Mouse (Mus musculus): ENCODE data around the gene Dach1. TPM values are rescaled to one million over a fixed set of nuclear protein-coding genes. Genes with fewer than 3 reads are reported as not detected.
A peak's percentile ranks its signal among the peaks of the same experiment; 100 is the strongest.

The Dach1 gene
- polyA plus RNA-seq, 1 experiment from 2014 or later = 19.0 TPM

DNA sequence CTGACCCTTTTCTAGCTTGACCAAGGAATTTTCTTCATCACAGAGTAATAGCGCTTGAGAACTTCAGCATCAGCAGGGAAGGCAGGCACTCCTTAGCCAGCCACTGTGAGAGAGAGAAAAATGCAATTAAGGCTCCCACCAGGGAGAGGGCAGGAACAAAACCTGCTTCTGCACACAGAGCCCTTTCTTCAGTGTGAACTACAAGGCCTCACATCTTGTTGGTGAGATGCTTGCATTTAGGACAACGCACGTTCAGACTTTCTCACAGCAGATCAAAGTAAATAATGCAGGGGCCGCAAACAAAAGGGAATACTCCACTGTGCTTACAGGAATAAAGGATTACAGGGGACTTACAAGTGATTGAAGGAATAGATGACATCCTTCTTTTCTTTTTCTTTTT, 74.3 kb downstream of the Dach1 start:
- peak overlapping the region; percentile 50; the same call in 1 of the 2 replicates for H3K27ac ChIP-seq
- DNase-seq (ENCODE audit: low spot score) = no peak
- no peaks in the 10 kb centered on the region for H3K27me3 ChIP-seq (ENCODE audit: insufficient read depth, poor library complexity, severe bottlenecking)
- H3K4me1 ChIP-seq (replicated peaks) = peaks cover 15% of the 10 kb centered on the region
- WGBS = 17% methylated on average over 4 of the region's 4 CpGs
- no peak overlapping the region for H3K4me3 ChIP-seq
- no peaks in the 10 kb centered on the region for H3K9me3 ChIP-seq
- peaks cover 9% of the 10 kb centered on the region; the same call in 1 of the 2 replicates for H3K36me3 ChIP-seq

DNA sequence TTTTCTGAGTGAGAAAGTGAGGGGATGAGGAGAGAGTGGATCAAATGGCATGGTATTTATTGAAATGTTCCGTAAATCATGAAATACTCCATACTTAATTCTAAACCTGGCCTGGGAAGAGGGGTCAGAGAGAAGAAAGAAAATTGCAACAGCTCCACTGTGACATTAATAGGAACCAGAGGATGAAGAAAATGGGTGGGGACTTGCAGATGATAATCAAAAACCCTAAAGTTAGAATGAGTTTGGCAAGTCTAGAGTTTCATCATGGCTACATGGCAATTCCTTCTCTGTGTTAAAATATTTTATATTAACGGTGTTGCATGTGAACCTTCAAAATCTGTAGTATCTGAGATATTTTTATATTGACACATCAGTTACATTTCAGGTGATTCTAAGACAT, 80.3 kb downstream of the Dach1 start:
- Histone ChIP-seq H3K36me3 (peaks cover 8% of the 10 kb centered on the region; the same call in 1 of the 2 replicates), H3K27ac (no peak overlapping the region), H3K4me3 (no peak overlapping the region), H3K27me3 (ENCODE audit: insufficient read depth, poor library complexity, severe bottlenecking) (no peaks in the 10 kb centered on the region), H3K4me1 (replicated peaks) (no peaks in the 10 kb centered on the region), H3K9me3 (no peaks in the 10 kb centered on the region)
- DNase-seq (ENCODE audit: low spot score) = no peak
- 91% methylated on average over 2 of the region's 2 CpGs for WGBS

- Histone ChIP-seq H3K4me1 (replicated peaks) (no peaks in the 10 kb centered on the region), H3K27me3 (ENCODE audit: insufficient read depth, poor library complexity, severe bottlenecking) (no peaks in the 10 kb centered on the region), H3K27ac (no peak overlapping the region), H3K4me3 (no peak overlapping the region), H3K9me3 (no peaks in the 10 kb centered on the region), H3K36me3 (no peaks in the 10 kb centered on the region)
- no peak for DNase-seq (ENCODE audit: low spot score)
- WGBS = 82% methylated on average over 2 of the region's 2 CpGs
Observed at GRCm38 (mm10) chr14:98087355-98087754, 82.2 kb downstream of the Dach1 start.

GRCm38 (mm10) chr14:98086794-98087193, 82.8 kb downstream of the Dach1 start:
- Histone ChIP-seq H3K36me3 (no peaks in the 10 kb centered on the region), H3K4me1 (replicated peaks) (no peaks in the 10 kb centered on the region)
- DNase-seq (ENCODE audit: low spot score) = no peak

DNA sequence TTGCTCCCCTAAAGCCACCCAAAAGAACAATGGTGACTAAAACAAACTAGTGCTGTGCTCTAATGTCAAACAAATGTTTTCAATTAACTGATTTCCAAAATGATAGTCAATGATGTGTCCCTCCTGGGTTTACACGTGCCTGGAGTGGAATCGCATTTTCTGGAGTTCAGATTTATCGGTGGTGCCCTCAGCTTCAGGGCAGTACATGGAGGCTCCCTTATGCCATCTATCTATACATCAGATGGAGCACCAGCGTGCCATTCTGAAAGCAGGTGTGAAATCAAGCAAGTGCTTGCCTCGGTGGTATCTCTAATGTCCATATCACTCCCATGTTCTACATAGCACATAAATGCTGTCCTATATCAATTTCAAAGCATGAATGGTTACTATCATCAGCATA, 84.4 kb downstream of the Dach1 start:
- no peaks in the 10 kb centered on the region for H3K9me3 ChIP-seq
- no peak for DNase-seq (ENCODE audit: low spot score)
- H3K36me3 ChIP-seq = no peaks in the 10 kb centered on the region
- H3K27me3 ChIP-seq (ENCODE audit: insufficient read depth, poor library complexity, severe bottlenecking) = no peaks in the 10 kb centered on the region
- 82% methylated on average over 5 of the region's 5 CpGs for WGBS
- H3K4me3 ChIP-seq = no peak overlapping the region
- H3K27ac ChIP-seq = no peak overlapping the region
- H3K4me1 ChIP-seq (replicated peaks) = 0 out of 2 replicates have a peak, but pooled peaks cover 5% of the 10 kb centered on the region

More at GRCm38 (mm10) chr14:98086794-98087193, 82.8 kb downstream of the Dach1 start:
- Histone ChIP-seq H3K9me3 (no peaks in the 10 kb centered on the region), H3K4me3 (no peak overlapping the region), H3K27me3 (ENCODE audit: insufficient read depth, poor library complexity, severe bottlenecking) (no peaks in the 10 kb centered on the region), H3K27ac (no peak overlapping the region)
- WGBS = 87% methylated on average over 4 of the region's 4 CpGs

GRCm38 (mm10) chr14:98084720-98085119, 84.8 kb downstream of the Dach1 start:
- H3K9me3 ChIP-seq = no peaks in the 10 kb centered on the region
- DNase-seq (ENCODE audit: low spot score) = no peak
- H3K27ac ChIP-seq = no peak overlapping the region
- no peak overlapping the region for H3K4me3 ChIP-seq
- H3K4me1 ChIP-seq (replicated peaks) = 0 out of 2 replicates have a peak, but pooled peaks cover 7% of the 10 kb centered on the region
- no peaks in the 10 kb centered on the region for H3K36me3 ChIP-seq
- WGBS = 88% methylated on average over 1 of the region's 1 CpGs
- no peaks in the 10 kb centered on the region for H3K27me3 ChIP-seq (ENCODE audit: insufficient read depth, poor library complexity, severe bottlenecking)

DNA sequence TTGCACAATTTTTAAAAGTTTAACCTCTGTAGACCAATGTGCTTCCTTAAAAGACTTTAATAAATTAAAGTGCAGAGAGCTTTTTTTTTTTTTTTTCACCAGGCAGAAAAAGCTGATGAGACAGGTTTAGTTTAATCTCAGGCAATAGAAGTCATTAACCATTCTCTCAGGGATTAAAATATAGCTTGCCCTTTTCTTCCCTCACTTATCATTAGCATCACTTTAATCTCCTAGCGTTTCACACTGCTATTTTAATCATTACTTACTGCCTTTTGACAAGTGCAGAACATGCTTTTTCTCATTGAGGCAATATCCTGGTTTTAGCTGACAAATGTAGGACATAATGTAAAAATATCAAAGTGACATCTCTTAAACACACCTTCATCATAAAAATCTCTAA, 86.1 kb downstream of the Dach1 start:
- 0 out of 2 replicates have a peak, but pooled peaks cover 7% of the 10 kb centered on the region for H3K4me1 ChIP-seq (replicated peaks)
- no peaks in the 10 kb centered on the region for H3K9me3 ChIP-seq
- DNase-seq (ENCODE audit: low spot score) = no peak
- no peaks in the 10 kb centered on the region for H3K27me3 ChIP-seq (ENCODE audit: insufficient read depth, poor library complexity, severe bottlenecking)
- H3K27ac ChIP-seq = no peak overlapping the region
- H3K4me3 ChIP-seq = no peak overlapping the region
- 61% methylated on average over 1 of the region's 1 CpGs for WGBS
- no peaks in the 10 kb centered on the region for H3K36me3 ChIP-seq

DNA sequence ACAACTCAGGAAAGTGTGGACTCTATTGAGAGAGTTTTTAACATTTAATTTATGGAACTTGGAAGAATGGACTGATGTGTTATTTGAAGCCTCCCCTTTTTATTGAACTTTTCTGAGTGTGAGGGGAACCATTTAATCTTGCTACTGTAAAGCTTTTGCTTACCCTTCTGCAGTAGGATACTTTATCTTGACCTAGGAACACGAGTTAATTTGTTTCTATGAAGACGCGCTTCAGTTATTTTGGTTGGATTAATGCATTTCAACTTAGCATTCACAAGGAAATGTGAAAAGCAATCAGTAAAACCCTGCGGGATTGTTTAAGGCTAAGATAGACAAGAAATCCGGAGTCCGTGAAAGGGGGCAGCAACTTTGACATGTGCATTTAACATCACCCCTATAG, 89.6 kb downstream of the Dach1 start:
- Histone ChIP-seq H3K9me3 (no peaks in the 10 kb centered on the region), H3K4me3 (no peak overlapping the region), H3K27ac (no peak overlapping the region), H3K4me1 (replicated peaks) (0 out of 2 replicates have a peak, but pooled peaks cover 10% of the 10 kb centered on the region), H3K27me3 (ENCODE audit: insufficient read depth, poor library complexity, severe bottlenecking) (no peaks in the 10 kb centered on the region), H3K36me3 (no peaks in the 10 kb centered on the region)
- DNase-seq (ENCODE audit: low spot score) = no peak
- WGBS = 80% methylated on average over 6 of the region's 6 CpGs

- no peaks in the 10 kb centered on the region for H3K27me3 ChIP-seq (ENCODE audit: insufficient read depth, poor library complexity, severe bottlenecking)
- DNase-seq (ENCODE audit: low spot score) = no peak
- H3K36me3 ChIP-seq = no peaks in the 10 kb centered on the region
- H3K27ac ChIP-seq = no peak overlapping the region
- H3K4me1 ChIP-seq (replicated peaks) = peaks cover 27% of the 10 kb centered on the region
- H3K4me3 ChIP-seq = no peak overlapping the region
- H3K9me3 ChIP-seq = no peaks in the 10 kb centered on the region
Observed at GRCm38 (mm10) chr14:98077996-98078395, 91.6 kb downstream of the Dach1 start.

- peak overlapping the region; percentile 81 for H3K27ac ChIP-seq
- WGBS = 54% methylated on average over 12 of the region's 12 CpGs
- no peak for DNase-seq (ENCODE audit: low spot score)
Observed at GRCm38 (mm10) chr14:98073421-98074080, 96.0 kb downstream of the Dach1 start.

GRCm38 (mm10) chr14:98072647-98073420, 96.7 kb downstream of the Dach1 start:
- H3K27ac ChIP-seq = peak overlapping the region; percentile 81
- H3K9me3 ChIP-seq = no peaks in the 10 kb centered on the region
- H3K27me3 ChIP-seq (ENCODE audit: insufficient read depth, poor library complexity, severe bottlenecking) = no peaks in the 10 kb centered on the region
- H3K4me1 ChIP-seq (replicated peaks) = peaks cover 43% of the 10 kb centered on the region
- H3K4me3 ChIP-seq = peak overlapping the region; percentile 12
- DNase-seq (ENCODE audit: low spot score) = peak; percentile 28
- no peaks in the 10 kb centered on the region for H3K36me3 ChIP-seq
- WGBS = 30% methylated on average over 11 of the region's 11 CpGs

More at GRCm38 (mm10) chr14:98073421-98074080, 96.0 kb downstream of the Dach1 start:
- no peaks in the 10 kb centered on the region for H3K27me3 ChIP-seq (ENCODE audit: insufficient read depth, poor library complexity, severe bottlenecking)
- no peaks in the 10 kb centered on the region for H3K9me3 ChIP-seq
- peak overlapping the region; percentile 12; the same call in 1 of the 2 replicates for H3K4me3 ChIP-seq
- peaks cover 42% of the 10 kb centered on the region for H3K4me1 ChIP-seq (replicated peaks)
- H3K36me3 ChIP-seq = no peaks in the 10 kb centered on the region

DNA sequence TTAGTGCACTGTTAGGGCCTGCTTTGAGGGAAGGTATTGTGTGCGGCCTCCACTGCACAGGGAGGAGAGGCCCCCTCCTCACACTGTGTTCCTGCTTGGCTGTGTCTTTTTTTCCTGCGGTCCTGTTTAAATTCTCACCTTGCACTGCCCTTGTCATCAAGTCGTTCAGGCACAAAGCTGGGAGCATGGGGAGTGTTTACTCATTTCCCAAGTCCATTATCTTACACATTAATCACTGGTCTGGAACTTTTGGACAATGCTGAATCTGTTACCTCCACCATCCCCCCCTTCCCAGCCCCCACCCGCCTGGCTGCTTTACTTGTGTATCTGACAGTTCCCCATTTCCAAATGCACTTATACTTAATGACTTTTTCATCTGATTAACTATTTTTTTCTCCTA, 97.7 kb downstream of the Dach1 start:
- H3K27ac ChIP-seq = peak overlapping the region; percentile 81
- H3K36me3 ChIP-seq = no peaks in the 10 kb centered on the region
- DNase-seq (ENCODE audit: low spot score) = peak; percentile 20
- H3K9me3 ChIP-seq = no peaks in the 10 kb centered on the region
- H3K4me1 ChIP-seq (replicated peaks) = peaks cover 48% of the 10 kb centered on the region
- no peak overlapping the region for H3K4me3 ChIP-seq
- no peaks in the 10 kb centered on the region for H3K27me3 ChIP-seq (ENCODE audit: insufficient read depth, poor library complexity, severe bottlenecking)
- WGBS = 20% methylated on average over 4 of the region's 4 CpGs

- Histone ChIP-seq H3K36me3 (no peaks in the 10 kb centered on the region), H3K27me3 (ENCODE audit: insufficient read depth, poor library complexity, severe bottlenecking) (no peaks in the 10 kb centered on the region), H3K4me3 (no peak overlapping the region), H3K4me1 (replicated peaks) (peaks cover 53% of the 10 kb centered on the region), H3K27ac (no peak overlapping the region), H3K9me3 (no peaks in the 10 kb centered on the region)
- no peak for DNase-seq (ENCODE audit: low spot score)
- 76% methylated on average over 4 of the region's 4 CpGs for WGBS
Observed at GRCm38 (mm10) chr14:98067273-98067905, 102.2 kb downstream of the Dach1 start.
